Mouse (Mus musculus) embryonic fibroblast, embryonic 13.5 days (primary cell): ENCODE data around the gene Cuzd1.

Experiments used
- CTCF ChIP-seq: IDR thresholded peaks from 2 replicates; pipeline ENCODE4 v1.5.1; 2011; ENCODE audit warnings: mild to moderate bottlenecking, control low read depth, low read length, moderate library complexity, borderline replicate concordance; ENCODE audit not compliant: insufficient read depth
- POLR2A ChIP-seq: IDR thresholded peaks from 2 replicates; pipeline ENCODE4 v1.6.1; 2011; ENCODE audit warnings: low read depth, mild to moderate bottlenecking, control low read depth, low read length, moderate library complexity

DNA sequence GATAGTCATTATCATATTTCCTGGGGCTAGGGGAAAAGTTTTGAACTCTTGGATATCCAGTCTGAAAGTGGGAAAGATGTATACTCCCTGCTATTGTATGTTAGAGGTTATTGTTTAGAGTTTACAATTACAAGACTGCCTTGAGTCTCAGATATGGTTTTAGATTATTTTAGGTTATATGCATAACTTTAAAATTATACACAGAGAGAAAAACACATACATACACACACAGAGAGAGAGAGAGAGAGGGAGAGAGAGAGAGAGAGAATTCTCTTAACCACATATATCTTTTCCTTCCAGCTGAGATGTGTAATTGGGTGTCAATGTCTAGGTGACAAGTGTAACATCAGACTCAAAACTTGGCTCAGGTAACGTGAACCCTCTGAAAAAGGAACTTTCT is 11.5 kb upstream of the Cuzd1 start, which contains the start of gene Fam24a:
- TF ChIP-seq CTCF (no peak), POLR2A (no peak)
